Mouse (Mus musculus) heart, adult 2 months (tissue): ENCODE measurements around the gene Tsr2. TPM values are rescaled to one million over a fixed set of nuclear protein-coding genes. Genes with fewer than 3 reads are reported as not detected.

ENCODE experiments used
- DNase-seq, 2 experiments: peaks; one replicate each; pipeline ENCODE4 v3.0.0; 2021
- H3K27ac ChIP-seq: fragments of 200-600 bp; 2 replicates; pipeline ENCODE4 v1.8.1; 2022
- H3K27me3 ChIP-seq: fragments of 200-500 bp; 2 replicates; pipeline ENCODE4 v1.6.1; 2012; ENCODE audit warnings: mild to moderate bottlenecking, low read length, inconsistent platforms, mixed read lengths; ENCODE audit not compliant: control insufficient read depth, insufficient read depth
- H3K36me3 ChIP-seq: fragments of 200-500 bp; 2 replicates; pipeline ENCODE4 v1.6.1; 2012; ENCODE audit warnings: low read length, inconsistent platforms; ENCODE audit not compliant: control insufficient read depth, insufficient read depth
- H3K4me1 ChIP-seq: fragments of 200-500 bp; 2 replicates; pipeline ENCODE4 v1.6.1; 2011; ENCODE audit warnings: low read length; ENCODE audit not compliant: control insufficient read depth, insufficient read depth
- H3K4me3 ChIP-seq: fragments of 200-600 bp; 2 replicates; pipeline ENCODE4 v1.8.1; 2022
- H3K79me2 ChIP-seq: fragments of 200-500 bp; replicated peaks from 2 replicates; pipeline ENCODE4 v1.6.1; 2012; ENCODE audit warnings: mild to moderate bottlenecking, inconsistent platforms, low read length, moderate library complexity, mixed read lengths; ENCODE audit not compliant: control insufficient read depth, insufficient read depth
- H3K9ac ChIP-seq: fragments of 200-500 bp; 2 replicates; pipeline ENCODE4 v1.6.1; 2012; ENCODE audit warnings: low read depth, mild to moderate bottlenecking, control low read depth, inconsistent platforms, low read length, mixed read lengths
- CTCF ChIP-seq: fragments of 200-600 bp; IDR thresholded peaks from 2 replicates; pipeline ENCODE4 v1.8.1; 2022; ENCODE audit warnings: antibody characterized with exemption, mild to moderate bottlenecking, moderate library complexity
- EP300 ChIP-seq: fragments of 200-500 bp; IDR thresholded peaks from 2 replicates; pipeline ENCODE4 v1.6.1; 2011; ENCODE audit warnings: low read depth, low read length, control low read depth; ENCODE audit not compliant: insufficient read depth
- POLR2A ChIP-seq: fragments of 200-500 bp; IDR thresholded peaks from 2 replicates; pipeline ENCODE4 v1.6.1; 2011; ENCODE audit warnings: mild to moderate bottlenecking, low read depth, low read length, control low read depth; ENCODE audit not compliant: insufficient read depth
- WGBS: fragments of 180-500 bp; shearing (Covaris S2); methylation state at CpG from one replicate; pipeline ENCODE4 v1.1.7; 2018; 5-methylcytosine and 5-hydroxymethylcytosine counted together
- intact Hi-C: fragments of 180-260 bp; cut with DNase I; formaldehyde crosslinking; loops from one replicate; pipeline ENCODE4 v1.15.1; 2025
- long read RNA-seq: library from polyadenylated mRNA; stranded (forward); transcript quantifications from one replicate; pipeline ENCODE4 v2.0.0, GENCODE M21; 2021
- polyA plus RNA-seq: library from polyadenylated mRNA; depleted of rRNA; stranded (reverse); fragments of >200 nt; gene quantifications from 2 replicates; pipeline ENCODE4 v1.2.3, GENCODE M21; 2012; rRNA removed
- total RNA-seq, 2 experiments: library from RNA; stranded (reverse); gene quantifications; 2 replicates each; pipeline ENCODE4 v1.2.3; 2021

The Tsr2 gene
- total RNA-seq (10 to 100 TPM; 12.5 to 12.8 TPM), polyA plus RNA-seq (4.9 and 9.3 TPM in 2 replicates)
- long read RNA-seq, transcript Tsr2-202 (5 exons, 3,796 nt) = major isoform, 7 of 10 reads
- long read RNA-seq, partial matches to known transcripts = 0 of 10 reads
- long read RNA-seq, other reads (novel, unspliced or antisense) = 1 of 10 reads

- intact Hi-C loops = loop anchor here (5.0 to 10.0 kb wide), 5 partner anchors 49 to 582 kb away; partner anchors contain the start of genes Fgd1, Gnl3l and Maged2
- peak within 1 kb of the TSS; percentile 68 for H3K9ac ChIP-seq
- H3K4me1 ChIP-seq = peaks cover 1% of the 10 kb centered on the region
- 26% methylated on average over 35 of the region's 35 CpGs for WGBS
- peak within 1 kb of the TSS; percentile 53 for H3K27ac ChIP-seq
- no peaks in the 10 kb centered on the region for H3K27me3 ChIP-seq
- DNase-seq = peak; percentile 71 to 76
- H3K79me2 ChIP-seq = no peaks in the 10 kb centered on the region; the same call in 1 of the 2 replicates
- no peaks in the 10 kb centered on the region for H3K36me3 ChIP-seq
- H3K4me3 ChIP-seq = peak within 1 kb of the TSS; percentile 76
- peak; percentile 58; the same call in 1 of the 2 replicates for TF ChIP-seq POLR2A
- TF ChIP-seq CTCF = peak; percentile 37
- TF ChIP-seq EP300 = no peak
These were observed at the start of gene Tsr2 for GRCm38 (mm10) chrX:151096171-151097058. Gene Tsr2 (minus strand): TSS chrX:151096543.

- no peaks in the 10 kb centered on the region for H3K4me1 ChIP-seq
- H3K4me3 ChIP-seq = no peak overlapping the region
- no peak for DNase-seq
- intact Hi-C loops = loop anchor here (10.0 kb wide), 1 partner anchor 222 kb away; no protein-coding TSS in a partner anchor
- no peak overlapping the region for H3K9ac ChIP-seq
- no peaks in the 10 kb centered on the region for H3K36me3 ChIP-seq
- H3K79me2 ChIP-seq = no peaks in the 10 kb centered on the region
- no peaks in the 10 kb centered on the region for H3K27me3 ChIP-seq
- no peak for TF ChIP-seq EP300
- TF ChIP-seq CTCF = peak; percentile 66
- TF ChIP-seq POLR2A = no peak
- no peak overlapping the region for H3K27ac ChIP-seq
- WGBS = 22% methylated on average over 10 of the region's 10 CpGs
These were observed 36.4 kb upstream of the Tsr2 start for GRCm38 (mm10) chrX:151132785-151133184.

GRCm38 (mm10) chrX:151130493-151130892 lies 34.1 kb upstream of the Tsr2 start:
- intact Hi-C loops = loop anchor here (10.0 kb wide), 1 partner anchor 224 kb away; no protein-coding TSS in a partner anchor
- WGBS = 72% methylated on average over 3 of the region's 3 CpGs
- Histone ChIP-seq H3K36me3 (no peaks in the 10 kb centered on the region), H3K27ac (no peak overlapping the region), H3K9ac (no peak overlapping the region), H3K4me3 (no peak overlapping the region), H3K4me1 (no peaks in the 10 kb centered on the region), H3K27me3 (no peaks in the 10 kb centered on the region), H3K79me2 (no peaks in the 10 kb centered on the region)
- DNase-seq = no peak
- peak; percentile 38 for TF ChIP-seq CTCF
- TF ChIP-seq POLR2A = no peak

- intact Hi-C loops = no loop called here
- Histone ChIP-seq H3K9ac (no peak overlapping the region), H3K27ac (no peak overlapping the region), H3K36me3 (no peaks in the 10 kb centered on the region), H3K4me1 (no peaks in the 10 kb centered on the region), H3K4me3 (no peak overlapping the region), H3K27me3 (no peaks in the 10 kb centered on the region), H3K79me2 (no peaks in the 10 kb centered on the region)
- 76% methylated on average over 2 of the region's 2 CpGs for WGBS
- TF ChIP-seq EP300 (no peak), CTCF (no peak), POLR2A (no peak)
- no peak for DNase-seq
These were observed 27.6 kb upstream of the Tsr2 start for GRCm38 (mm10) chrX:151123933-151124332.

- WGBS = 10% methylated on average over 2 of the region's 2 CpGs
- DNase-seq = no peak
- no peaks in the 10 kb centered on the region for H3K36me3 ChIP-seq
- no peak overlapping the region for H3K4me3 ChIP-seq
- no peaks in the 10 kb centered on the region for H3K4me1 ChIP-seq
- H3K27me3 ChIP-seq = no peaks in the 10 kb centered on the region
- H3K27ac ChIP-seq = no peak overlapping the region
- peak; percentile 78 for TF ChIP-seq CTCF
- no peak for TF ChIP-seq EP300
- TF ChIP-seq POLR2A = no peak
- no peaks in the 10 kb centered on the region for H3K79me2 ChIP-seq
- H3K9ac ChIP-seq = no peak overlapping the region
- intact Hi-C loops = loop anchor here (5.0 kb wide), 2 partner anchors 160 to 410 kb away; no protein-coding TSS in a partner anchor
These were observed 21.1 kb upstream of the Tsr2 start for GRCm38 (mm10) chrX:151117432-151117831.
